Mouse (Mus musculus) layer of hippocampus, postnatal 10 days (tissue): Measurements from ENCODE around the gene Gck. TPM values are rescaled to one million over a fixed set of nuclear protein-coding genes. Genes with fewer than 3 reads are reported as not detected.

Experiments used
- DNase-seq, 2 experiments: peaks; one replicate each; pipeline ENCODE4 v3.0.0; 2021; ENCODE audit warnings: low spot score in 2 of 2
- long read RNA-seq: library from polyadenylated mRNA; stranded (forward); transcript quantifications from one replicate; pipeline ENCODE4 v2.0.0, GENCODE M21; 2023
- total RNA-seq, 2 experiments: library from RNA; stranded (reverse); gene quantifications; 2 replicates each; pipeline ENCODE4 v1.2.3; 2021

Gck gene
- 1 to 10 TPM; 3.5 to 3.9 TPM for total RNA-seq
- long read RNA-seq, partial matches to known transcripts = 1 of 7 reads
- long read RNA-seq, other reads (novel, unspliced or antisense) = 4 of 7 reads

DNA sequence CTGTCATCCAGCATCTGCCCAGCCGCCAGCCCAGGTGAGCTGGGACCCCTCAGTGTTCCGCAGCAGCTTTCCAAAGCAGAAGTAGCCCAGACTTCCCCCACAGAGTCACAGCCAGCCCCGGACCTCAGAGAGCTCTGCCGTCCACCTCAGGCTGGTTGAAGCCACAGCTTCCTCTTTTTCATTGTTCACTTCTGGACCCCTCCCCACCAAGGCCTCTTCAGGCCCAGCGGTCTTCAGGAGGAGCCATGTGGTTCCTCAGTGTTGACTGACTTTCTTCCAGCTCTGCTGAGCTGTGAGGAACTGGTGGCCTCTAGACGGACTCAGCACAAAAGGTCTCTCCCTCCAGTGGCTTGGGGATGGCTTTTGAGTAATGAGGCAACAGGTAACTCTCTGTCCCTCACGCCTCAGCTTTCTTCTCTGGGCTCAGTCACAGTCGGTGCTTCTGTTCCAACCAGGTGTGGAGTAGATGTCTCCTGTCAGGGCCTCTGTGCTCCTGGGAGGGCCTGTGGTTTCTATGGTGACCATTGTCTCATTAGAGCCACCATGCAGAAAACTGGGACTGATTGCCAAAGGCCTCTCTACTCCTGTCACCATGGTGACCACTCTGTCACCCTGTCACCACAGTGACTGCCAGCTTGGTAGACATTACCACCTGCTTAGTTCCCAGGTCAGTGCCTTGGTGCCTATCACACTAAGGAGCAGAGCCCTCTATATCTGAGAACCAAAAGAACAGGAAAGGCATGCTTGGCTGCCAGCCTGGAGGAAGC is at the start of gene Gck:
Gck (minus strand) TSS at position 496 of the 767 bp plus-strand sequence.
- DNase-seq = no peak

DNA sequence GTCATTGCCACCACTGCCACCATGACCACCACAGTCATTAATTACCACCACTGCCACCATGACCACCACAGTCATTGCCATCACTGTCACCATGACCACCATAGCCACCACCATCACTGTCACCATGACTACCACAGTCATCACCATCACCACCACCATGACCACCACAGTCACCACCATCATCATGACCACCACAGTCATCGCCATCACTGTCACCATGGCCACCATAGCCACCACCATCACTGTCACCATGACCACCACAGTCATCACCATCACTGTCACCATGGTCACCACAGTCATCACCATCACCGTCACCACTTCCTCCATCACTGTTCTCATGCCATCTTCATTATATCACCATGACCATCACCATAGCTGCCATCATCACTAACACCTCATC is 48.6 kb upstream of the Gck start:
- no peak for DNase-seq

DNA sequence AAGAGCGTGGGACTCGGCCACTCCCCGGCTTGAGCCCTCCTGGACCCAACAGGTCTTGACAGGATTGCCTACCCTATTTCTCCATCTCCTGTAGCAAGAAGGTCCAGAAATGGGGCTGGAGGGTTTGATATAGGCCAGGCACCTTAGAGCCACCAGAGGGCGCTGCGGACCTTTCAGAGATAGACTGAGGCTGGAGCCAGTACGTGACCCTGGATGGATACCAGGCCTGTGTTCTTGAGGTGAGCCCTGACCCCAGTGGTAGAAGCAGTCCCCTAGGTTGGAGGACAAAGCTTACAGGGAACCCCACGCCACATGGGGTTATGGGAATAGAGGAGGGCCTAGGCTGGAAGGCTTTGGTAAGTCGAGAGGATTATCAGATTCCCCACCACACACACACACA is 46.1 kb upstream of the Gck start:
- DNase-seq = peak; percentile 86 to 87

DNA sequence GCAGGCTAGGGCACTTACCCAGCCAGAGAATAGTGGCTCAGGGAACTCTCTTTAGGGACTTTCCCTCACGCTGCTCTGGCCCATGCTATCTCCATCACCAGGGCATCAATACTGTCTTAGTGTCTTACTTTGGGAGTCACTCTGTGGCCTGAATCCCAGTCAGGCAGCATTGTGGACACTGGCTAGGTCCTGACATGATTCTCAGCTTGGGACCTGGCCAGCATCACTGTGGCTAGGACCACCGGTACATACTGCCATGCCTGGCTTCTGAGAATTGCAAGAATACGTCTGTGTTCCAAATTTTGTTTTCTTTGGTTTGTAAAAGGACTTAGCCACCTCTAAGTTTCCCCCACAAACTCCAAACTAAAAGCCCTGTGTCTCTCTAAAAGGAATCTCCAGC is 45.0 kb upstream of the Gck start:
- DNase-seq = no peak

DNA sequence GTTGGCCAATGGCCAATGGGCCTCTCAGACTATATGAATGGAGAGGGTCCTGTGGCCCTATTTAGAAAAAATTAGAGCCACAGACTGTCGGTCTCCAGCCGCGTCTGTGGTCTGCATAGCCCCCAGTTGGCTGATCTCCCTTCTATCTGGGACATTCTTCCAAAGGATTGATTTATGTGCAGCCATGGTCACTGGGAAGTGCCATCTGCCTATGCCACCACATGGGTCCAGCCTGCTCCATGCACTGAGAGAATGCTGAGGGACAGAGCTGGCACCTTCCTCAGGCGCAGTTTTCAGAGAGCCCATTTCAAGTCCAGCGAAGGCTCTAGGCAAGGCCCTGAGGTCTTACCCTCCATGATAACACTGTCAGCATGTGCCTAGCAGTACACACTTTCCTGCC is 44.3 kb upstream of the Gck start:
- no peak for DNase-seq

DNA sequence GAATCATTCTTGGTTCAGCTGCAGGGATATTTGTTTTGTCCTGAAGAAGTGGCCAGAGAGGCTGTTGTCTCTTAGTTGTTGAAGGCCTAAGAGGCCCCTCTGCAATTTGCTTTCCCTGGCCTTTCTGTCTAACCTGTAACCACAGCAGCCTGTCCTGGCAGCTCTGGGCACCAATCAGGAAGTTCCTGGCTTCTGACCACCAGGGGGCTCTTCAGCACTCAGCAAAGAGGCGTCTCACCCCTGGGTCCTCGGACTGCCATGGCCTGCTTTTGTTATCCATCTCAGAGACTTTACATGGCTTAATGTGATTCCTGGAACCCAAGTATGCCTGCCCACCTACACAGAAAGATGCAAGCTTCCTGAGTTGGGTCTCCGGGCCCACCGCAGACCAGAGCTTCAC is 41.0 kb upstream of the Gck start:
- DNase-seq = peak in 1 of 2 experiments; percentile 65

DNA sequence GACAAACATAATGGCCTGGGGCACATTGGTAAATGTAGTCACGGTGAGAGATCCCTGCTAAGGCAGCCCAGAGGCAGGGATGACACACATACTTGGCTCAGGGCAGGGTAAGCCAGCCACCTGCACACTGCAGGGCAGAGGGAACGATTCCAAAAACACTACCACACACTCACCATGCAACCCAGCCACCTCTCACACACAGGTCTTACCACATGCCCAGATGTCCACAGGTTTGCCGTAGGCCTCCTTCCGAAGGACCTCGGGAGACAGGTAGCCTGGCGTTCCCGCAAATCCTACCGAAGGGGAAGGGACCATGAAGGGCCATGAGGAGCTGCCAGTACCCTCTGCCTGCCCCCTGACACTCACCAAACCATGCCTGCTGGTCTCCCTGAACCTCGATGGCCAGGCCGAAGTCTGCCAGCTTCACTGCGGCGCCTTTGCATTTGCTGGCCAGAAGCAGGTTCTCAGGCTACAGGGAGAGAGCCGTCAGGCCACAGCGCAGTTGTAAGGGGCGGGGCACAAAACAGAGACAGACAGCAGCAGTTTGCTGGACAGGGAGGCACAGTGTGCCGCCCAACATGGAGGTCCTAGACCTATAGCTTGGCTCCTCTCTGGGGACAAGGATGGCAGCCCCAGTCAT is 40.2 kb upstream of the Gck start:
- no peak for DNase-seq

DNA sequence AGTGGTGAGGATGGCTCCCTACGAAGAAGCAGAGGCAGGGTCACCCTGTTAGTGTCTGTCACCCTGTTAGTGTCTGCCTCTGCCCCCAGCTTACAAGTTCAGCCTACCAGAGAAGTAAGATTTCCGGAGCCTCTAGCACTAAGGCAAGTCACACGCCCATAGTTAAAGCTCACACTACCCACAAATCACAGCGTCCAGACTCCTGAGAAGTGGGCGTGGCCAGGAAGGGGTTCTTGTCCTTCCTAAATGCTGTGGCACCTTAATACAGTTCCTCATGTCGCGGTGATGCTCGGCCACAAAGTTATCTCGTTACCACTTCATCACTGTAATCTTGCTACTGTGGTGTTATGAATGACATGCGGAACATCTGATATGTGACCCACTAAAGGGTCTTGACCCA is 38.2 kb upstream of the Gck start:
- no peak for DNase-seq

DNA sequence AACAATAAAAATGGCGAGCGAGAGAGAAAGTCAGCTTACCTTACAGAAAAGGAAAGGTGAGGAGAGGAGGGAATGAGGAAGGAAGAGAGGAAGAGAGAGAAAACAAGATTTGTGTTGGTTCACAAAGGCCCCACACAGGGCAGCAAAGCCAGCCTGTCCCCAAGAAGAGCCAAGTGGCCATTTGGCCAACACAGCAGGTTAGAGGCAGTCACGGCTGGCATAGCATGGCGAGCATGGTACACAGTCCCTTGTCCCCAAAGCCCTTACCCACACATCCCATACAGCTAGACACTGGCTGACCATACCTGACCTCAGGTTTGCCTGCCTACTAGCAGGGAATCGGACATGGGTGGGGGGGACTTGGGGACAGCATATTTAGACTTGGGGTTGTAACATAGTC is 33.7 kb upstream of the Gck start:
- no peak for DNase-seq

DNA sequence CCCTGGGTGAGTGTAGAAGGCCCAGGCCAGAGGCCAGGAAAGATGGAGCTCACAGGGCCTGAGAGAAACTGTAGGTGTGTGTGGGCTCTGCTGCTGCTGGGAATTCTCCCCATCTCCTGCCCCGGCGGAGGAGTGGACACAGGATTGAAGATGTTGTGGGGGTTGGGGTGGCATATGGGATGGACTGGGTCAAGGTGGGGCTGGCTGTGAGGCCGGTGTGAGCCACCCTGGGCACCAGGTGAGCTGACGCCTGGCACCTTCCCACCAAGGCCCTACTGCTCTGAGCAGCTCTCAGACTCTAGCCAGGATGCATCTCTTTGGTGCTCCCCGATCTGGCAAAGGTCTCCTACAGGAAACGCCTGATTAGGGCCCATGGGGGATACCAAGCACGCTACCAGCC is 31.4 kb upstream of the Gck start:
- no peak for DNase-seq

DNA sequence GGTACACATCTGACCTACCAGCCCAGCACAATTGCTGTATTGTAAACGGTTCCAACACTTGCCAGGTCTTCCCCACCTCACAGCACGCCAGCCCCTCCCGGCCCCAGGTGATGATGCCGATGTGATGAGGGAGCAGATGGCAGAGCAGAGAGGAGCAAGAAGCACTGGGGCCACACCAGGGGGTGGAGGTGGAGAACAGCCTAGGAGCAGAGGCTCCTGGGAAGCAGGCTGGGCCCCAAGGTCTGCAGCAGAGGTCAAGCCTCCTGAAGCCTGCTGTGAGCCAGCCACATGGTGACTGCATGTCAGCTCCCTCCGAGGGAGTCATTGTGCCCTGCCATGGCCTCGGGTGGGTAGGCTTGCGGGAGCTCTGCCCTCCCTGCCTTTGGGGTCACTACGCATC is 30.7 kb upstream of the Gck start:
- no peak for DNase-seq

DNA sequence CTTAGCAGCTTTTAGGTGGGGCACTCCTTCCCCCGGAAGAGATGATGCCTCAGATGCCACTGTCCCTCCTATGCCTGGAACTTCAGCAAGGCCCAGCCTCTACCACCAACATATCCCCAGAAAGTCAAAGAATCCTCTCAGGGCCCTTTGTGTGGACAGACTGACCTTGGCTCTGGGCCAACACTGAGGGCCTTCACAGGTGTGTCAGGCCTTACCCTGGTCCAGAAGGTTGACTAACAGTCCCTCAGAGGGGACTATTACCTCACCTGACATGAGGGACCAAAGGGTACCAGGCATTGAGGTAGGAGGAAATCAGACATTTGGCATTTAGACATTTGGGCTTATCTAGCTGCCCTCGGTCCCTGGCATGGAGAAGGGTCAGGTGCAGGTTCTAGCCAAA is 30.2 kb upstream of the Gck start:
- DNase-seq = no peak

DNA sequence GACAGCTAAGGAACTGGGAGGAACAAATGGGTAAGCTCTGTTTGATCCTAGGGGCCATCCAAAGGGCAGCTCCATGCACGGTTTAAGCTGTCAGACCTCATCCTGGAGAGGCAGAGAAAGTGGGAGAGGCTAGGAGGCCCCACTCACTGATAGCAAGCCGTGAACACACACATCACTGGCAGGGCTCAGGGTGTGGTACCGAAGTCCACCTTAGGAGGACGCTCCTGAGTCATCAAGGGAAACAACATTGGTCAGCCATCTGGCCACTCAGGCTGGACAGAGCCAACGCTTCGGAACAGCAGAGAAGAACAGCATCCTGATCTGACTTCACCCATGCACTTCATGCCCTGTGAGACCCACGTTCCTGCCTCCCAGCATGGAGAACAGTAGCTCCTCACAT is 29.2 kb upstream of the Gck start:
- no peak for DNase-seq

DNA sequence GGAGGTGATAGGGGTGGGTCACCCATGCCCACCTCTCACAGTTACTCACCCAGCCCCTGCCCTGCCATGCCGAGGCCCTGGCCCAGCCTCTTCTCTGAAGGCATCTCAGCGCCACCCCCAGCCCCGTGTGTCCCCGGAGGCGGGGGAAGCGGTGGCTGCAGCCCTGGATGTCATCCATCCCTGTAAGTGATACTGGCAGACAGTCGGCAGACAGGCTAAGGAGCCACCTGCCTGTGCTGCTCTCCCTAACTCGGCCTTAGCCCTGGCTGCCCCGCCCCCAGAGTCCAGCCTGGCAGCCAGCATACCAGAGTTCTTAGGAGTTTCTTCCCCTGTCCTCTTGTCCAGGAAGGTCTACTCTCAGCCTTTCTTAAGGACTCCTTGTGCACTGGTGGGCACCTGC is 26.2 kb upstream of the Gck start:
- DNase-seq = no peak

DNA sequence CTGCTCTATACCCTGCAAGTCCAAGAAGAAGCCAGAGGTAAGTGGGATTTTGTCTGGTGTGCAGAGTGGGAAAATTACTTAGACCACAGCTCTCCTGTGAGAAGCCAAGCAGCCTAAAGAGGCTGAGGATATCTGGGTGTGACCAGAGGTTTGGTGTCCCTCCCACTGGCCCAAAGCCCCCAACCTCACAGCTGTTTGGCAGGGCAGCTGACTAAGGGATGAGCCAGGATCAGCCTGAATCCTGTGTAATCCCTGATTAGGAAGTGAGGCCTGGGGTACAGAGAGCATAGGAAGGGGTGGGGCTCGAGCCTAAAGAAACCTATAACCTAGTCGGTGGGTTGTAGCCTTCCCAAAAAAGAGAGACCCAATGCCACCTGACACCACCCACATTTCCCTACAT is 25.2 kb upstream of the Gck start:
- DNase-seq = no peak

DNA sequence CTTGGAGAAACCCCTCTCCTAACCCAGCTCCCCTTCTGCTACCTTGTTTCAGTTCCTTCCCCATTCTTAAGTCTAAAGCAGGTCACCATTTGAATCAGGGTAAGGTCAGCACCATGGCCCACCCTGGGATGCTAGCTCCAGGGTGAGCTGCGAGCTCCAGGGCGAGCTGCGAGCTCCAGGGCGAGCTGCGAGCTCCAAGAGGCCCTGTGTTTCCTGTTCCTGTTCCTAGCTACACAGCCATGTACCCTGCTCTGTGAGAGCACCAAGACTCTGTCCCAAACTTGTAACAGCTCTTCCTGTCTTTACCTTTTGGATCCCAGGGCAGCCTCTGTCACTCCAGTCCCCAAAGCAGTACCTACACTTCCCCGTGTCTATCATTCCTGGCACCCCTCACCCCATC is 24.2 kb upstream of the Gck start:
- DNase-seq = no peak

DNA sequence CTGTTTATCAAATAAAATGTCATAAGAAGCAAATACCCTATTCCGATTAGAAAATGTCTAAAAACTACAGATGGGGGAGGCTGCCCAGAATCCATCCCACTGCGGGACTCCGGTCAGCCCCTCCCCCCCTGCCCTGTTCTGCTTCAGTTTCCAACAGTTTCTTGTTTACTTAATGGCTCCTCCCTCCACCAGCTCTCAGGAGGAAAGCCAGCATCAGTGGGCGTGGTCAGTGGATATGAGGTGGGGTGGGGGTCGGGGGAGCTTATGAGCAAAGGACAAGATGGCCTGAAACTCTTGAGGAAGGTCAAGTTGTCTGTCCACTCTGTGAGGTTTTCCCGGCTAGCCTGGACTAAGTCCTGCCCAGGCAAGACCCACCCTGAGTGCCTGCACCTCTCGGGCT is 23.3 kb upstream of the Gck start:
- DNase-seq = no peak

DNA sequence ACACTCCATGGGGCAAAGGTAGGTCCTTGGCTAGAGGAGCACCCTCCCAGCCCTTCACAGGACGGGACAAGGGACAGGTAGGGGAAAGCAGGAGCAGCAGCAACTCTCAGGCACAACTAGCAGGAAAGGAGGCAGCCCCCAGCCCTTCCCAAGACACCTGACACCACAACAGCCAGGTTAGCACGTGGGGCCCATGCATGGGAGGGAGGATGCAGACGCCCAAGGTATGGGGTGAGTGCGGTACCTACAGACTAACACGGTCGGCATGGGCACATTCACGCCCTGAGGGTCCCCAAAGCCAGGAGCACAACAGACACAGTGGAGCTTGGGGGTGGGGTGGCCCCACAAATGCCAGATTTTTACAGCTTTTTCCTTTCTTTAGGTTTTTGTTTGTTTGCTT is 21.3 kb upstream of the Gck start:
- no peak for DNase-seq

DNA sequence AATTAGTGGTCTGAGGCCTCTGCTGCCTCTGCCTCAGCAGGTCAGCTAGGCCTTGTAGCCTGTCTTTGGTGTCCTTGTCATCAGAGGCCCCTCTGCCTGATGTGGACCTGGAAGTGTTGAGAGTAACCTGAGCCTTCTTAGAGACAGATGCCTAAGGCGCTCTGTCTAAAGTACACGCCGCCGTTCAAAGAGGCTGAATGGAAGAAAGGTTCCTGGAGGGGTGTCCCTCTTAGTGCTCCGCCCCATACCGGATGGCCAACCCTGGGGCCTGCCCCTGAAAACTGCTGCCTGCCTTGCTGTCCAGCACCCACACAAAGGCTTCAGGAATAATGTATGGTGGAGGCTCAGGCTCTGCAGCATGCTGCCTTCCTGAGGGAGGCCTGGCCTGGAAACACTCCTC is 18.3 kb upstream of the Gck start:
- no peak for DNase-seq

DNA sequence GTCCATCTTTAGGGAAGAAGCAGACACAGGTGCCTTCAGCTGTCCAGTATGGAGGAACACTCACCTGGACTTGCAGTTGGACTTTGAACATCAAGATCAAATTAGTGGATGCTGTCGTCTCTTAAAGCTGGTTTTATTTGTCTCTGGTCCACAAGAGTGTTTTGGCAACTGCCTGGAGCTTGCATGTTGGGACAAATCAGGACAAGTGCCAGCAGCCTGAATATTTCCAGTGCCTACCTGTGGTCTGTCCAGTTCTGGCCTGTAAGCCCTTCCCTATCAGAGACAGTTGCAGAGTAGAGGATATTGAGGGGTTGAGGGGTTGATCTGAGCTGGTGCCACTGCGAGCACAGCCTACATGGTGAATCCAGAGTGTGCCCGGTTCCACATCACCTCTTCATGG is 16.9 kb upstream of the Gck start:
- no peak for DNase-seq

DNA sequence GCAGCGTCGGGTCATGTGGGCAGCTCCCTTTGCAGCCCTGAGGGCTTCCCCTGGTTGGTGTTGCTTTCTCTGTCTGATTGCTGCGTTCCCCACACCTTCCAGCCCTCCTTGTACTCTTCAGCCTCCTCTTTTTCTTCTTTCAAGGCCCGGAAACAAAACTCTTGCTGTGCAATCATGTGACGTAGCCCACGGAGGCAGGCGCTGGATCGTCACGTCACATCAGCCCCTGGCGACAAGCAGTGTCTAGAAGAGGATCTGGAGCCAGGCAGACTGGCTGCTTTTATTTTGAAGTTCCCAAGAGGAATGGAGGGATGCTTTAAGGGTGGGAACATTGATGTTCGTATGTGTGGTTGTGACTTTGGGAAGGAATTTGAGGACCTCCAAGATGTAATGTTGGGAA is 16.0 kb upstream of the Gck start:
- peak in 1 of 2 experiments; percentile 46 for DNase-seq

DNA sequence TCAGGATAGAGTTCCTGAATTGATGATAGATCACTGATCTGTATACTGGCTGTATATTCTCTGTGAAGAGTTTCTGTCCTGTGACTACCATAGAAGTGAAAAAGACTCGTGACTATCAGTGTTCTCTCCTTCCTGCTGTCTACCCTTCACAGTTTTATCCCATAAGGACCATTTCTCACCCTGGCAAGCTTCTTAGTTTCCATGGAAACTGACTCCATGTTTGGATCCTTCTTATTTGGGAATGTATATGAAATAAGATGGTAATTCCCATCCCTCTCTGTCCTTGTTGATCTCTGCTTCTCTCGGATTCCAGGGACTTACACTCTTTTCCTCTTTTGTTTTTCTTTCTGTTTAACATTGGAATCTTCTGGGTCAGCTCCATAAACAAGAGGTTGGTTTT is 10.2 kb upstream of the Gck start:
- no peak for DNase-seq
